Mouse (Mus musculus) urinary bladder, postnatal 25 days (tissue): ENCODE results near the gene Fras1.
A peak's percentile ranks its signal among the peaks of the same experiment; 100 is the strongest.

Experiments used
- DNase-seq: peaks from one replicate; pipeline ENCODE4 v3.0.0; 2022; ENCODE audit warnings: low spot score

Fras1 gene

GRCm38 (mm10) chr5:96373567-96373985 is at the start of gene Fras1:
Fras1 (plus strand) TSS chr5:96373955.
- peak; percentile 7 for DNase-seq

- no peak for DNase-seq
Observed at GRCm38 (mm10) chr5:96331048-96331737, 42.6 kb upstream of the Fras1 start.

GRCm38 (mm10) chr5:96331738-96332070 is 42.1 kb upstream of the Fras1 start:
- no peak for DNase-seq

GRCm38 (mm10) chr5:96333963-96334362 is 39.8 kb upstream of the Fras1 start:
- DNase-seq = no peak

- DNase-seq = no peak
Observed at GRCm38 (mm10) chr5:96340564-96340963, 33.2 kb upstream of the Fras1 start.

- DNase-seq = no peak
Observed at GRCm38 (mm10) chr5:96344983-96345382, 28.8 kb upstream of the Fras1 start.

GRCm38 (mm10) chr5:96351963-96352362 is 21.8 kb upstream of the Fras1 start:
- DNase-seq = peak; percentile 6

- DNase-seq = no peak
Observed at GRCm38 (mm10) chr5:96363950-96364349, 9.8 kb upstream of the Fras1 start.

- no peak for DNase-seq
Observed at GRCm38 (mm10) chr5:96365590-96365989, 8.2 kb upstream of the Fras1 start.

GRCm38 (mm10) chr5:96367260-96367659 is 6.5 kb upstream of the Fras1 start:
- no peak for DNase-seq

GRCm38 (mm10) chr5:96373106-96373505 is 649 bp upstream of the Fras1 start:
- DNase-seq = no peak

- DNase-seq = peak; percentile 47
Observed at GRCm38 (mm10) chr5:96373986-96374901, 489 bp downstream of the Fras1 start.

- DNase-seq = no peak
Observed at GRCm38 (mm10) chr5:96375391-96375831, 1.7 kb downstream of the Fras1 start.

- no peak for DNase-seq
Observed at GRCm38 (mm10) chr5:96376216-96376615, 2.5 kb downstream of the Fras1 start.

- DNase-seq = no peak
Observed at GRCm38 (mm10) chr5:96386138-96386933, 12.6 kb downstream of the Fras1 start.

- no peak for DNase-seq
Observed at GRCm38 (mm10) chr5:96388306-96388705, 14.6 kb downstream of the Fras1 start.

- no peak for DNase-seq
Observed at GRCm38 (mm10) chr5:96389963-96390623, 16.3 kb downstream of the Fras1 start.

- DNase-seq = no peak
Observed at GRCm38 (mm10) chr5:96391086-96391485, 17.3 kb downstream of the Fras1 start.

GRCm38 (mm10) chr5:96394947-96395346 is 21.2 kb downstream of the Fras1 start:
- no peak for DNase-seq

GRCm38 (mm10) chr5:96395786-96396650 is 22.3 kb downstream of the Fras1 start:
- no peak for DNase-seq

- DNase-seq = no peak
Observed at GRCm38 (mm10) chr5:96402555-96402954, 28.8 kb downstream of the Fras1 start.
